Mouse (Mus musculus): ENCODE measurements around the gene Haus3.

DNA sequence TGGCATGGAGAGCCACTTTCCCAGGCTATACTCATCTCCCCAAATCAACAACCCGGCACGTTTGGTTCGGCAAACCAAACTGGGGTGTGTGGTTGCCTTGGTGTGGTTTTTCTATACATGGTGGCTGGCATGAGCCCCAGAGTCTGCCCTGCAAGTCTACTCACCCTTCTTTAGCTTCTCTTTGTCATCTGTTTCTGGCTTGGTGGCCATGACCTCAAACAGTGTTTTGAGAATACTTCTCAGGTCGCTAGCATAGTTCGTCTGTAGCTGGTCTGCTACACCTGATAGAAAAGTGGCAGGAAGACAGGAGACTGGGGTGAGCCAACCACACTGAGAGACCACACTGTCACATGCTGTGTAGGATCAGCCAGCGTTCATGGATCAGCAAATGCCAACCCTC, 29.3 kb upstream of the Haus3 start:
- TF ChIP-seq CHD2 (IDR thresholded peaks at IDR 0.05; ENCODE audit: low read depth, low read length) (no peak), MAFK (IDR thresholded peaks at IDR 0.05; ENCODE audit: insufficient read depth, low read depth, low read length) (no peak)
